8 mouse cellular contexts compared by ENCODE assay signal in genomic region chr11:93955256-93956150, GRCm38 (mm10). TPM values are rescaled to one million over a fixed set of nuclear protein-coding genes. Genes with fewer than 3 reads are reported as not detected.
DNase-seq lines count a peak whose midpoint lies in the region; ATAC-seq lines count a peak whose summit lies in the region.

No protein-coding gene starts in this region.

- peak; percentile 87 to 89 for DNase-seq in adrenal gland, adult 18-20 months (ENCODE audit: low spot score in 2 of 2)
- peak; percentile 97 for DNase-seq in embryo, embryonic 10.5 days (ENCODE audit: low spot score)
- DNase-seq in gastrocnemius, postnatal 14 days, result peak; percentile 96
- peak; percentile 95 for DNase-seq in intestine, embryonic 14.5 days (ENCODE audit: low spot score)
- peak; percentile 87 to 97 for DNase-seq in left cerebral cortex, postnatal 10 days (ENCODE audit: extremely low spot score in 1 of 2, low spot score in 2 of 2)
- DNase-seq in right cerebral cortex, postnatal 14 days, result peak; percentile 87
- DNase-seq in urinary bladder, postnatal 25 days (ENCODE audit: low spot score), result peak; percentile 87

- peak overlapping the region; percentile 78 for H3K4me2 ChIP-seq in intestine, embryonic 14.5 days (ENCODE audit: low read length)

- H3K4me1 ChIP-seq in intestine, embryonic 14.5 days (replicated peaks; ENCODE audit: control insufficient read depth, insufficient read depth, low read length), result peaks cover 21% of the 10 kb centered on the region

- no peaks in the 10 kb centered on the region for H3K9me3 ChIP-seq in intestine, embryonic 14.5 days (ENCODE audit: control insufficient read depth, low read length)

- ATAC-seq in intestine, embryonic 14.5 days (replicated peaks; ENCODE audit: low FRiP score, low TSS enrichment, low read depth), result peak; percentile 96
- ATAC-seq in megakaryocyte progenitor cell, adult 5-6 weeks (replicated peaks; ENCODE audit: poor library complexity), result peak; percentile 93

- peak overlapping the region; percentile 61 for H3K4me3 ChIP-seq in intestine, embryonic 14.5 days (ENCODE audit: low read depth, low read length)

- H3K27ac ChIP-seq in intestine, embryonic 14.5 days (ENCODE audit: low read depth), result peak overlapping the region; percentile 90

- H3K27me3 ChIP-seq in intestine, embryonic 14.5 days (replicated peaks; ENCODE audit: control insufficient read depth, insufficient read depth, low read length), result no peaks in the 10 kb centered on the region

- H3K36me3 ChIP-seq in intestine, embryonic 14.5 days (ENCODE audit: control insufficient read depth, insufficient read depth, low read length), result peaks cover 64% of the 10 kb centered on the region

- WGBS in intestine, embryonic 14.5 days, result under 1% methylated on average over 67 of the region's 67 CpGs

- intact Hi-C loops in gastrocnemius, postnatal 14 days (cut with DNase I; ENCODE audit: low total_unique reads), result no loop called here
- intact Hi-C loops in left cerebral cortex, postnatal 10 days (cut with DNase I), result no loop called here

- peak overlapping the region; percentile 72 for H3K9ac ChIP-seq in intestine, embryonic 14.5 days (ENCODE audit: low read length)

RNA-seq across cellular contexts. Expression of gene Nme2, which starts 0.6 kb away (rescaled TPM):
- total RNA-seq in adrenal gland, adult 18-20 months (2021), result 100 to 1,000 TPM; 444 to 476 TPM
- 100 to 1,000 TPM; 541 to 581 TPM for total RNA-seq in gastrocnemius, postnatal 14 days (2021)
- 270 and 272 TPM in 2 replicates for polyA plus RNA-seq in intestine, embryonic 14.5 days (2014; fragmentation: Nextera tagmentation; extraction: Ambion mirVana)
- 100 to 1,000 TPM; 200 to 228 TPM for total RNA-seq in left cerebral cortex, postnatal 10 days (2021)
- 539 and 573 TPM in 2 replicates for total RNA-seq in megakaryocyte progenitor cell, adult 5-6 weeks (2015)
- total RNA-seq in megakaryocyte progenitor cell, adult 5-6 weeks (2017), result 216 and 275 TPM in 2 replicates

RNA-seq across cellular contexts. Expression of gene Gm20390, which starts 12.6 kb away (rescaled TPM):
- total RNA-seq in adrenal gland, adult 18-20 months (2021), result 10 to 100 TPM; 72.2 to 90.6 TPM
- 10 to 100 TPM; 19.9 to 21.9 TPM for total RNA-seq in gastrocnemius, postnatal 14 days (2021)
- polyA plus RNA-seq in intestine, embryonic 14.5 days (2014; fragmentation: Nextera tagmentation; extraction: Ambion mirVana), result 465 and 494 TPM in 2 replicates
- total RNA-seq in left cerebral cortex, postnatal 10 days (2021), result 100 to 1,000 TPM; 147 to 154 TPM
- total RNA-seq in megakaryocyte progenitor cell, adult 5-6 weeks (2015), result 43.7 and 97.0 TPM in 2 replicates
- total RNA-seq in megakaryocyte progenitor cell, adult 5-6 weeks (2017), result not detected in 2 replicates

RNA-seq across cellular contexts. Expression of gene Nme1, which starts 12.8 kb away (rescaled TPM):
- 10 to 100 TPM; 37.7 to 42.8 TPM for total RNA-seq in adrenal gland, adult 18-20 months (2021)
- total RNA-seq in gastrocnemius, postnatal 14 days (2021), result 10 to 100 TPM; 18.2 to 20.6 TPM
- polyA plus RNA-seq in intestine, embryonic 14.5 days (2014; fragmentation: Nextera tagmentation; extraction: Ambion mirVana), result 194 and 208 TPM in 2 replicates
- total RNA-seq in left cerebral cortex, postnatal 10 days (2021), result 100 to 1,000 TPM; 120 to 124 TPM
- 198 and 211 TPM in 2 replicates for total RNA-seq in megakaryocyte progenitor cell, adult 5-6 weeks (2015)
- total RNA-seq in megakaryocyte progenitor cell, adult 5-6 weeks (2017), result 202 and 219 TPM in 2 replicates

RNA-seq across cellular contexts. Expression of gene Spag9, which starts 40.4 kb away (rescaled TPM):
- 100 to 1,000 TPM; 112 to 130 TPM for total RNA-seq in adrenal gland, adult 18-20 months (2021)
- total RNA-seq in gastrocnemius, postnatal 14 days (2021), result 100 to 1,000 TPM; 120 to 123 TPM
- 50.0 and 50.9 TPM in 2 replicates for polyA plus RNA-seq in intestine, embryonic 14.5 days (2014; fragmentation: Nextera tagmentation; extraction: Ambion mirVana)
- 100 to 1,000 TPM; 236 to 246 TPM for total RNA-seq in left cerebral cortex, postnatal 10 days (2021)
- 33.6 and 34.0 TPM in 2 replicates for total RNA-seq in megakaryocyte progenitor cell, adult 5-6 weeks (2015)
- total RNA-seq in megakaryocyte progenitor cell, adult 5-6 weeks (2017), result 51.5 and 64.3 TPM in 2 replicates

Comparison
In these comparisons a context has a peak if more than half of its experiments do, and no peak if none do; other contexts are left out.
1. Peak in every context shown above with its lines: DNase-seq, ATAC-seq, H3K4me3 ChIP-seq and H3K27ac ChIP-seq.